ENCODE assay signal across 17 mouse cellular contexts in the genomic region with DNA sequence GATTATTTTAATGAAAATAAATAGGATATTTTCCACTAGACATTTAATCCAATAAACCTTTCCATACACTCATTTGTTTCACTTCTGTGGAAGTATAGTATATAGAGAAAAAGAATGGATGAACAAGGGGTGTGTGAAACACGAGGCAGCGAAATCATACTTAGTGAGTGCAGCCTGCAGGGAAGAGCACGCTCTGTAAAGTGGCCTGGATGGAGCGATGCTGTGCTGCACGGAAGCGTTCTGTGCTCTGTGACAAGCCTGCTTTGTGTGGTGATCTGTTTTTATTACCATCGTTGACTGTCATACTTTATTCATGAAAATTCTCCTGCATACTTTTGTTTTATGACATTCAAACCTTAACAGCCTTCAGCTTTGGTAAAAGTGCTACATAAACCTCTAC. TPM values are rescaled to one million over a fixed set of nuclear protein-coding genes. Genes with fewer than 3 reads are reported as not detected.
A peak's percentile ranks its signal among the peaks of the same experiment; 100 is the strongest.
DNase-seq lines count a peak whose midpoint lies in the region; ATAC-seq lines count a peak whose summit lies in the region.
"Had no signal": no experiment of that assay in that cellular context is flagged by ENCODE, and none has a peak within 500 bp of the region (broad histone marks: within the 10 kb centered on the region; RNA-seq: fewer than 3 reads in every experiment).

No protein-coding gene starts in this region.

- H3K36me3 ChIP-seq in forebrain, embryonic 13.5 days (ENCODE audit: poor library complexity, severe bottlenecking) = no peaks in the 10 kb centered on the region
- no peaks in the 10 kb centered on the region; the same call in 1 of the 2 replicates for H3K36me3 ChIP-seq in forebrain, embryonic 10.5 days (replicated peaks)
- H3K36me3 ChIP-seq in midbrain, embryonic 11.5 days (ENCODE audit: control insufficient read depth, insufficient read depth, low read length) = no peaks in the 10 kb centered on the region
- H3K36me3 ChIP-seq in midbrain, embryonic 10.5 days = no peaks in the 10 kb centered on the region
- H3K36me3 ChIP-seq in hindbrain, embryonic 16.5 days (ENCODE audit: control insufficient read depth, insufficient read depth, low read length) = no peaks in the 10 kb centered on the region
- no peaks in the 10 kb centered on the region for H3K36me3 ChIP-seq in neural tube, embryonic 15.5 days
- H3K36me3 ChIP-seq in heart, embryonic 12.5 days = no peaks in the 10 kb centered on the region
- H3K36me3 ChIP-seq: limb, embryonic 13.5 days had no signal

- H3K4me2 ChIP-seq in forebrain, embryonic 13.5 days = no peak overlapping the region
- H3K4me2 ChIP-seq in midbrain, embryonic 11.5 days = no peak overlapping the region
- no peak overlapping the region; the same call in 1 of the 2 replicates for H3K4me2 ChIP-seq in hindbrain, embryonic 16.5 days (ENCODE audit: low read length)
- no peak overlapping the region for H3K4me2 ChIP-seq in neural tube, embryonic 15.5 days
- no peak overlapping the region for H3K4me2 ChIP-seq in heart, embryonic 12.5 days
- H3K4me2 ChIP-seq: limb, embryonic 13.5 days had no signal

- H3K4me3 ChIP-seq in forebrain, embryonic 13.5 days = no peak overlapping the region
- no peak overlapping the region for H3K4me3 ChIP-seq in forebrain, embryonic 10.5 days
- H3K4me3 ChIP-seq in midbrain, embryonic 11.5 days (ENCODE audit: low read depth, low read length) = no peak overlapping the region
- no peak overlapping the region for H3K4me3 ChIP-seq in midbrain, embryonic 10.5 days
- H3K4me3 ChIP-seq in hindbrain, embryonic 16.5 days (ENCODE audit: low read length) = no peak overlapping the region
- no peak overlapping the region for H3K4me3 ChIP-seq in neural tube, embryonic 15.5 days (replicated peaks)
- H3K4me3 ChIP-seq in heart, embryonic 12.5 days = no peak overlapping the region
- H3K4me3 ChIP-seq: limb, embryonic 13.5 days had no signal

- peaks cover 8% of the 10 kb centered on the region for H3K4me1 ChIP-seq in forebrain, embryonic 13.5 days
- peaks cover 10% of the 10 kb centered on the region for H3K4me1 ChIP-seq in forebrain, embryonic 10.5 days
- H3K4me1 ChIP-seq in midbrain, embryonic 11.5 days (ENCODE audit: control insufficient read depth, insufficient read depth, low read length) = peaks cover 14% of the 10 kb centered on the region
- peaks cover 36% of the 10 kb centered on the region for H3K4me1 ChIP-seq in midbrain, embryonic 10.5 days
- H3K4me1 ChIP-seq in hindbrain, embryonic 16.5 days (ENCODE audit: control insufficient read depth, insufficient read depth, low read depth, low read length) = 0 out of 2 replicates have a peak, but pooled peaks cover 2% of the 10 kb centered on the region
- H3K4me1 ChIP-seq in neural tube, embryonic 15.5 days = 0 out of 2 replicates have a peak, but pooled peaks cover 2% of the 10 kb centered on the region
- 0 out of 2 replicates have a peak, but pooled peaks cover 4% of the 10 kb centered on the region for H3K4me1 ChIP-seq in heart, embryonic 12.5 days (replicated peaks)
- H3K4me1 ChIP-seq: limb, embryonic 13.5 days had no signal

- no peak overlapping the region for H3K9ac ChIP-seq in forebrain, embryonic 13.5 days
- no peak overlapping the region for H3K9ac ChIP-seq in midbrain, embryonic 11.5 days (ENCODE audit: low read length)
- H3K9ac ChIP-seq in hindbrain, embryonic 16.5 days (ENCODE audit: low read depth, low read length) = no peak overlapping the region
- H3K9ac ChIP-seq in neural tube, embryonic 15.5 days (replicated peaks) = no peak overlapping the region
- no peak overlapping the region for H3K9ac ChIP-seq in heart, embryonic 12.5 days
- H3K9ac ChIP-seq: limb, embryonic 13.5 days; liver, embryonic 14.5 days had no signal

- WGBS in forebrain, embryonic 13.5 days = 52% methylated on average over 7 of the region's 7 CpGs
- WGBS in forebrain, embryonic 10.5 days = 72% methylated on average over 7 of the region's 7 CpGs
- WGBS in midbrain, embryonic 11.5 days = 48% methylated on average over 7 of the region's 7 CpGs
- WGBS in midbrain, embryonic 10.5 days = 68% methylated on average over 7 of the region's 7 CpGs
- WGBS in hindbrain, embryonic 16.5 days = 45% methylated on average over 7 of the region's 7 CpGs
- WGBS in neural tube, embryonic 15.5 days = 35% methylated on average over 7 of the region's 7 CpGs
- WGBS in heart, embryonic 12.5 days = 62% methylated on average over 7 of the region's 7 CpGs

- H3K9me3 ChIP-seq in forebrain, embryonic 13.5 days (replicated peaks) = no peaks in the 10 kb centered on the region
- no peaks in the 10 kb centered on the region for H3K9me3 ChIP-seq in forebrain, embryonic 10.5 days
- no peaks in the 10 kb centered on the region for H3K9me3 ChIP-seq in midbrain, embryonic 11.5 days (ENCODE audit: control insufficient read depth, low read length)
- no peaks in the 10 kb centered on the region for H3K9me3 ChIP-seq in midbrain, embryonic 10.5 days (replicated peaks)
- peaks cover 3% of the 10 kb centered on the region; the same call in 1 of the 2 replicates for H3K9me3 ChIP-seq in hindbrain, embryonic 16.5 days (ENCODE audit: control insufficient read depth, low read length)
- H3K9me3 ChIP-seq in neural tube, embryonic 15.5 days (replicated peaks) = no peaks in the 10 kb centered on the region
- H3K9me3 ChIP-seq in heart, embryonic 12.5 days (replicated peaks) = no peaks in the 10 kb centered on the region
- H3K9me3 ChIP-seq: limb, embryonic 13.5 days had no signal

- ATAC-seq in forebrain, embryonic 13.5 days = peak; percentile 66; the same call in 1 of the 2 replicates
- 0 out of 2 replicates have a peak, but pooled peaks have one; percentile 47 for ATAC-seq in midbrain, embryonic 11.5 days (ENCODE audit: low FRiP score)
- peak; percentile 72 for ATAC-seq in hindbrain, embryonic 16.5 days
- peak; percentile 69 for ATAC-seq in neural tube, embryonic 15.5 days (ENCODE audit: low FRiP score)
- ATAC-seq in heart, embryonic 12.5 days (ENCODE audit: insufficient number of reproducible peaks, low FRiP score) = no peak
- ATAC-seq: lung, postnatal 0 days had no signal

- H3K27me3 ChIP-seq in forebrain, embryonic 13.5 days = no peaks in the 10 kb centered on the region
- H3K27me3 ChIP-seq in forebrain, embryonic 10.5 days (ENCODE audit: poor library complexity, severe bottlenecking) = no peaks in the 10 kb centered on the region
- H3K27me3 ChIP-seq in midbrain, embryonic 11.5 days (ENCODE audit: control insufficient read depth, insufficient read depth, low read length) = no peaks in the 10 kb centered on the region
- no peaks in the 10 kb centered on the region for H3K27me3 ChIP-seq in midbrain, embryonic 10.5 days (ENCODE audit: low read depth, poor library complexity, severe bottlenecking)
- no peaks in the 10 kb centered on the region for H3K27me3 ChIP-seq in hindbrain, embryonic 16.5 days (replicated peaks; ENCODE audit: control insufficient read depth, insufficient read depth, low read length)
- H3K27me3 ChIP-seq in neural tube, embryonic 15.5 days (replicated peaks) = no peaks in the 10 kb centered on the region
- H3K27me3 ChIP-seq in heart, embryonic 12.5 days (replicated peaks) = no peaks in the 10 kb centered on the region
- H3K27me3 ChIP-seq: limb, embryonic 13.5 days had no signal

- DNase-seq in forebrain, embryonic 10.5 days (ENCODE audit: extremely low spot score, low spot score) = no peak
- DNase-seq in midbrain, embryonic 11.5 days (ENCODE audit: low spot score, missing footprints) = peak; percentile 90
- DNase-seq in midbrain, embryonic 10.5 days (ENCODE audit: low spot score) = no peak
- DNase-seq in urinary bladder, postnatal 4 days (ENCODE audit: low spot score in 2 of 2) = no peak
- DNase-seq: adrenal gland, adult 2 months; cerebellum, adult 11 months; cerebellum, postnatal 25 days; gastrocnemius, postnatal 14 days; right cerebral cortex, postnatal 25 days; thymus, postnatal 14 days had no signal

- H3K27ac ChIP-seq in forebrain, embryonic 13.5 days = no peak overlapping the region
- no peak overlapping the region for H3K27ac ChIP-seq in forebrain, embryonic 10.5 days
- H3K27ac ChIP-seq in midbrain, embryonic 11.5 days (ENCODE audit: low read depth, low read length) = no peak overlapping the region
- no peak overlapping the region for H3K27ac ChIP-seq in midbrain, embryonic 10.5 days (replicated peaks)
- H3K27ac ChIP-seq in hindbrain, embryonic 16.5 days (ENCODE audit: low read depth, low read length) = no peak overlapping the region
- no peak overlapping the region for H3K27ac ChIP-seq in neural tube, embryonic 15.5 days (replicated peaks)
- H3K27ac ChIP-seq in heart, embryonic 12.5 days (ENCODE audit: poor library complexity, severe bottlenecking) = no peak overlapping the region
- H3K27ac ChIP-seq: limb, embryonic 13.5 days; liver, embryonic 14.5 days had no signal

RNA-seq across cellular contexts. Expression of gene Dennd1b, which starts 58.1 kb away (rescaled TPM):
- polyA plus RNA-seq in forebrain, embryonic 13.5 days (2015; fragmentation: Nextera tagmentation; extraction: Ambion mirVana) = 9.4 and 10.4 TPM in 2 replicates
- 7.9 and 8.0 TPM in 2 replicates for polyA plus RNA-seq in forebrain, embryonic 10.5 days (2016; fragmentation: Nextera tagmentation; extraction: Ambion mirVana)
- polyA plus RNA-seq in midbrain, embryonic 11.5 days (2014; fragmentation: Nextera tagmentation; extraction: Ambion mirVana) = 12.2 and 13.3 TPM in 2 replicates
- 6.4 and 9.4 TPM in 2 replicates for polyA plus RNA-seq in midbrain, embryonic 10.5 days (2016; fragmentation: Nextera tagmentation; extraction: Ambion mirVana)
- polyA plus RNA-seq in hindbrain, embryonic 16.5 days (2015; fragmentation: Nextera tagmentation; extraction: Ambion mirVana) = 6.3 and 7.9 TPM in 2 replicates
- polyA plus RNA-seq in neural tube, embryonic 15.5 days (2015; fragmentation: Nextera tagmentation; extraction: Ambion mirVana) = 9.1 and 9.7 TPM in 2 replicates
- polyA plus RNA-seq in heart, embryonic 12.5 days (2016; fragmentation: Nextera tagmentation; extraction: Ambion mirVana) = 13.0 and 13.9 TPM in 2 replicates
